Mouse (Mus musculus): ENCODE measurements around the gene Cfc1. TPM values are rescaled to one million over a fixed set of nuclear protein-coding genes. Genes with fewer than 3 reads are reported as not detected.

Cfc1 gene
- polyA plus RNA-seq, 2 experiments = 0.40 to 1.0 TPM

DNA sequence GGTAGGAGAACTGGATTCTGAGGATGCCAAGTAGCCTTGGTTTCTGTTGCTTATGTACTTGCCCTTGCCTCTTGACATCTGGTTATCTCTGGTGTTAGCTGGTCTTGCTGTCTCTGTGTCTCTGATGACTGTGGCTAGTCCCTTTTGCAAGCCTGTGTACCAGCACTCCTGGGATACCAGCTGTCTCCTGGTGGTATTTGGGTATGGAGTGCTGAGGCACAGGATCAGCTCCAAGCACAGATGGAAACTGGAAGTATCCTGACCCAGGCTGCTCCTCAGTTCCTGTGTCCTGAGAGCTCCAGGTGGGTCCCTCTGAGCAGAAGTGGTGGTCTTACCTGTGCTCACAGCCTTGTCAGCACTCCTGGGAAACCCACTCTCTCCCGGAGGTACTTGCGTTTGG, 32.7 kb downstream of the Cfc1 start:
- H3K27me3 ChIP-seq (ENCODE audit: control insufficient read depth, insufficient read depth, low read length) = no peaks in the 10 kb centered on the region
- DNase-seq (ENCODE audit: low spot score) = no peak
- no peaks in the 10 kb centered on the region for H3K9me3 ChIP-seq (ENCODE audit: control insufficient read depth, low read length)
- H3K9ac ChIP-seq (ENCODE audit: low read depth, low read length, severe bottlenecking) = no peak overlapping the region
- ATAC-seq (ENCODE audit: low FRiP score, low read depth) = no peak
- H3K4me2 ChIP-seq (replicated peaks; ENCODE audit: low read depth, low read length, severe bottlenecking) = no peak overlapping the region
- no peak overlapping the region for H3K4me3 ChIP-seq (replicated peaks; ENCODE audit: low read length)
- no peaks in the 10 kb centered on the region for H3K4me1 ChIP-seq (ENCODE audit: control insufficient read depth, insufficient read depth, low read length)
- WGBS = 96% methylated on average over 2 of the region's 2 CpGs
- no peak for TF ChIP-seq POLR2A (IDR thresholded peaks at IDR 0.05; ENCODE audit: borderline replicate concordance, extremely low read depth, insufficient read depth, insufficient read length)
- no peak overlapping the region for H3K27ac ChIP-seq (replicated peaks; ENCODE audit: low read depth, low read length)
- no peaks in the 10 kb centered on the region for H3K36me3 ChIP-seq (ENCODE audit: control insufficient read depth, insufficient read depth, low read length)

- H3K36me3 ChIP-seq (ENCODE audit: control insufficient read depth, insufficient read depth, low read length) = no peaks in the 10 kb centered on the region
- no peak for DNase-seq (ENCODE audit: low spot score)
- no peak for TF ChIP-seq POLR2A (IDR thresholded peaks at IDR 0.05; ENCODE audit: borderline replicate concordance, extremely low read depth, insufficient read depth, insufficient read length)
- no peak for ATAC-seq (ENCODE audit: low FRiP score, low read depth)
- H3K4me1 ChIP-seq (ENCODE audit: control insufficient read depth, insufficient read depth, low read length) = no peaks in the 10 kb centered on the region
- no peaks in the 10 kb centered on the region for H3K27me3 ChIP-seq (ENCODE audit: control insufficient read depth, insufficient read depth, low read length)
- H3K9ac ChIP-seq (ENCODE audit: low read depth, low read length, severe bottlenecking) = no peak overlapping the region
- no peak overlapping the region for H3K4me2 ChIP-seq (replicated peaks; ENCODE audit: low read depth, low read length, severe bottlenecking)
- 98% methylated on average over 2 of the region's 2 CpGs for WGBS
- no peak overlapping the region for H3K27ac ChIP-seq (replicated peaks; ENCODE audit: low read depth, low read length)
- no peaks in the 10 kb centered on the region for H3K9me3 ChIP-seq (ENCODE audit: control insufficient read depth, low read length)
- H3K4me3 ChIP-seq (replicated peaks; ENCODE audit: low read length) = no peak overlapping the region
Observed at GRCm38 (mm10) chr1:34569876-34570275, 34.4 kb downstream of the Cfc1 start.

DNA sequence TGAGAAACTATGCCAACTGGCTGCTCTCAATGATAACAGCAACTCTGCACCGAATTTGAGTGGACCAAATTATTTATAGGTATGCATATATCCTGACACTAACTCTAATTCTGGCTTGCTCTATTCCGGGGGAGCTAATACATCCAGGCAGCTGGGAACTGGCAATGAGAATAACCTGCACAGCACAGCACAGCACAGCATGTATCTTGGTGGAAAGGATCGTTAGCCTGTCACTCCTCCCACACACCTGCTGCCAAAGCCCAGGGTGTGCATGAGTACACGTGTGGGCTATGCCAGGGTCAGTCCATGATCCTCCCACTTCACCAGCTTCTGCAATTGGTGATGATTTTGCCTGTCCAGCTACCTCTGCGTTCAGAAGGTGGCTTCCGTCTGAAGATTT, 36.0 kb downstream of the Cfc1 start:
- H3K27me3 ChIP-seq (ENCODE audit: control insufficient read depth, insufficient read depth, low read length) = no peaks in the 10 kb centered on the region
- H3K4me1 ChIP-seq (ENCODE audit: control insufficient read depth, insufficient read depth, low read length) = no peaks in the 10 kb centered on the region
- ATAC-seq (ENCODE audit: low FRiP score, low read depth) (no peak), DNase-seq (ENCODE audit: low spot score) (no peak)
- no peak for TF ChIP-seq POLR2A (IDR thresholded peaks at IDR 0.05; ENCODE audit: borderline replicate concordance, extremely low read depth, insufficient read depth, insufficient read length)
- H3K4me3 ChIP-seq (replicated peaks; ENCODE audit: low read length) = no peak overlapping the region
- no peak overlapping the region for H3K9ac ChIP-seq (ENCODE audit: low read depth, low read length, severe bottlenecking)
- no peaks in the 10 kb centered on the region for H3K36me3 ChIP-seq (ENCODE audit: control insufficient read depth, insufficient read depth, low read length)
- 75% methylated on average over 6 of the region's 6 CpGs for WGBS
- no peak overlapping the region for H3K4me2 ChIP-seq (replicated peaks; ENCODE audit: low read depth, low read length, severe bottlenecking)
- H3K27ac ChIP-seq (replicated peaks; ENCODE audit: low read depth, low read length) = no peak overlapping the region
- no peaks in the 10 kb centered on the region for H3K9me3 ChIP-seq (ENCODE audit: control insufficient read depth, low read length)

- H3K4me3 ChIP-seq (replicated peaks; ENCODE audit: low read length) = no peak overlapping the region
- no peaks in the 10 kb centered on the region for H3K9me3 ChIP-seq (ENCODE audit: control insufficient read depth, low read length)
- no peaks in the 10 kb centered on the region for H3K27me3 ChIP-seq (ENCODE audit: control insufficient read depth, insufficient read depth, low read length)
- no peak for DNase-seq (ENCODE audit: low spot score)
- no peak overlapping the region for H3K27ac ChIP-seq (replicated peaks; ENCODE audit: low read depth, low read length)
- H3K4me2 ChIP-seq (replicated peaks; ENCODE audit: low read depth, low read length, severe bottlenecking) = no peak overlapping the region
- no peak for ATAC-seq (ENCODE audit: low FRiP score, low read depth)
- H3K4me1 ChIP-seq (ENCODE audit: control insufficient read depth, insufficient read depth, low read length) = no peaks in the 10 kb centered on the region
- no peak overlapping the region for H3K9ac ChIP-seq (ENCODE audit: low read depth, low read length, severe bottlenecking)
- H3K36me3 ChIP-seq (ENCODE audit: control insufficient read depth, insufficient read depth, low read length) = no peaks in the 10 kb centered on the region
- WGBS = 83% methylated on average over 6 of the region's 6 CpGs
- no peak for TF ChIP-seq POLR2A (IDR thresholded peaks at IDR 0.05; ENCODE audit: borderline replicate concordance, extremely low read depth, insufficient read depth, insufficient read length)
Observed at GRCm38 (mm10) chr1:34573221-34573620, 37.8 kb downstream of the Cfc1 start.

- Histone ChIP-seq H3K4me3 (replicated peaks; ENCODE audit: low read length) (peak within 1 kb of the TSS; percentile 34), H3K4me2 (replicated peaks; ENCODE audit: low read depth, low read length, severe bottlenecking) (peak within 1 kb of the TSS; percentile 60), H3K27ac (replicated peaks; ENCODE audit: low read depth, low read length) (no peak within 1 kb of the TSS), H3K4me1 (ENCODE audit: control insufficient read depth, insufficient read depth, low read length) (peaks cover 4% of the 10 kb centered on the region; the same call in 1 of the 2 replicates), H3K27me3 (ENCODE audit: control insufficient read depth, insufficient read depth, low read length) (peaks cover 21% of the 10 kb centered on the region), H3K36me3 (ENCODE audit: control insufficient read depth, insufficient read depth, low read length) (no peaks in the 10 kb centered on the region), H3K9ac (ENCODE audit: low read depth, low read length, severe bottlenecking) (no peak within 1 kb of the TSS), H3K9me3 (ENCODE audit: control insufficient read depth, low read length) (no peaks in the 10 kb centered on the region)
- ATAC-seq (ENCODE audit: low FRiP score, low read depth) = peak; percentile 80
- WGBS = under 1% methylated on average over 43 of the region's 53 CpGs
- no peak for TF ChIP-seq POLR2A (IDR thresholded peaks at IDR 0.05; ENCODE audit: borderline replicate concordance, extremely low read depth, insufficient read depth, insufficient read length)
- DNase-seq (ENCODE audit: low spot score) = peak; percentile 66
Observed at GRCm38 (mm10) chr1:34578851-34579781, 43.7 kb downstream of the Cfc1 start, which contains the start of gene Amer3. Gene Amer3, plus strand, starts transcription at chr1:34579657.
